Mouse (Mus musculus): ENCODE data around the gene Krt78.

Gene Krt78

DNA sequence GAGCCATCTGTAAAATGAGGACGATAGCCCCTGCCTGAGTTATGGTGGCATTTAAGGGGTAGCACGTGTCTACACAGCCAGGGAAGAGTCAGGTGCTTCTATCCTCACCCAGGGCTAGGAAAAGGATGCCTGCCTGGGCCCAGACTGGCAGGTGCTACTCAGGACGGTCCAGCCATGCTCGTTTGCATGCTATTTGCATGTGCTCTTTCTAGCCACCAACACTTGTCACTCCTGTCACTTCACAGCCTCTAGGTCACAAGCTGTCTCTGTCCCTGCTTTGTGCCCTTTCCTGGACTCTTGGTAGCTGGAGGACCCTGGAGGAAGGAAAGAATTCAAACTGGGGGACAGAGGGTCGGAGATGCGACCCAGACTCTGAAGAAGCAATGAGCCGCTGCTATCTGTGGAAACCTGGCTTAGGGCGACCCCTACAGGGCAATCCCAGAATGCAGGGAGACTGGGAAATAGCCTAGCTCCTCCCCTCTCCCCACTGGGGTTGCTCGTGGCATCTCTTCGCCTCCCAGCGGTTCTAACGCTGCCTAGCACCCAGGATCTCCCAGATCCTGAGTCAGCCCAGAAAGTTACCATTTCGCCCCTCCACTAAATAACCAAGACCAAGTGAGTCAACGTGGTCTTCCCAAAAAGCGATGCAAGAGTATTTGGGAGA lies 19.5 kb upstream of the Krt78 start:
- CTCF ChIA-PET, result interaction anchor here (1.2 kb wide), 1 partner anchor 11 kb away, joined by 3 read pairs; no protein-coding TSS in a partner anchor

- CTCF ChIA-PET, result no interaction called here
Measured at GRCm38 (mm10) chr15:101970536-101970935, 16.4 kb upstream of the Krt78 start.

GRCm38 (mm10) chr15:101966808-101967207 lies 12.7 kb upstream of the Krt78 start:
- CTCF ChIA-PET, result no interaction called here

DNA sequence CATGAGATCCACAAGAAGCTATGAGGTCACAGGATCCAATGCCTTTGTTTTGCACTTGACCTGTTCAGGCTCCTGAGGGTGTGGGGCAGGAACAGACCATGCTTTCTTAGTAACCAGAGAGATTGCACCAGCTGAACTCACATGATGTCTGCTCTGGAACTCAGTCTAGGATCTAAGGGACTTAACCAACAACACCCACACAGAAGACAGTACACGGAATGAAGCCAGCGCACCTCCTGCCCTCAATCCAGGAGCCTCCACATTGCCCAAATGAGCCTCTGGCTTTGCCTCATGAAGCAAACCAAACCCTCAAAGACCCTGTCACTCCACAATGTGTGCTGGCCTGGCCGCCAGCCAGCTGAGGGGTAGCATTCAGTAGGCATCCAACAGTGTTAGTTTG lies 4.8 kb upstream of the Krt78 start:
- CTCF ChIA-PET, result interaction anchor here (0.6 kb wide), 1 partner anchor 1007 kb away, joined by 5 read pairs; no protein-coding TSS in a partner anchor

DNA sequence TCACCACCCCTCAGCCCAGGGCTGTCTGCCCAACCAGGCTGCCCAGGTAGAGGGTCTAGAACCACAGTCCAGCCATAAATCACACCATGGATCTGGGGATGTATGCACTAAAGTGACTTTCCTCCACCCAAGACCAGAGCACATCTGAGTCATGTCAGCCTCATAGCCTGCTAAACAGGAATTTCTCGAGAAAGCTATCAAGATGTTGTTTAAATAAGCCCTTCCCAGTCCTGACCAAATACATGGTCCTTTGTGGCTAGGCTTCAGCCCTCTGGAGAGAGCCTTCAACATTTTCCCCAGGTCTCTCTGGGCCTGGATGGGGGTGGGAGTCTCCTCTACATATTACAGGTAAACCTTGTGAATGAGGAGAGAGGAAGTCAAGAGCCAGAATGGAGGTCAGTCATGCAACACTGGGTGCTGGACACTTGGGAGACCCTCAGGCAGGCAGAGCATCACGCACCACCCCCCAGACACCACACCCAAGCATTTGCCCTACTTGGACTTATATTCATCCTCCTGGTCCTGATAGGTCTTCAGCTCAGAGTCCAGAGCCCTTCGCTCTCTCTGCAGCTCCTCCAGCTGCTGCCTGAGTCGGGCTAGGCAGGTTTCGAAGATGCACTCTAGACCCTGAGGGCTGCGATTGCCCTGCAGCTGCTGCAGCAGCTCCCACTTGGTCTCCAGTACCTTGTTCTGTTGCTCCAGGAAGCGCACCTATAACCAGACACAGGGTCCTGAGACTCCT lies 1.2 kb downstream of the Krt78 start:
- CTCF ChIA-PET, result no interaction called here

DNA sequence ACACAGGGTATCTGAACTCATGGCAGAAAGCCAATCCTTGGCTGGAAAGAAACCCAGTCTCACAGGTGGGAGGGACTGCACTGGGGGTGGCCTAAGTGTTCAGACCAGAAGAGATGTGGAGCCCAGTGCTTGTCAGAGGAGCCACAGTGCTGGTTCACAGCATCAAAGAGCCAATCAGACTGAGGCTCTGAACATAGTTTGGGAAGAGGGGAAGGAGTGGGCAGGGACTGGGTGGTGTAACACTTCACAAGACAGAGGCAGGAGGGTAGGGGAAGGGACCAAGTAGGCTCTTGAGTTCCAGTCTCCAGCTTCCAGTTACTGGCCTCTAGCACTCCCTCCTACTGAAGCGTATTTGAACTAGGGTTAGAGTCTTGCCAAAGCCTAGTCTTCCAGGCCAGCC lies 8.7 kb downstream of the Krt78 start:
- CTCF ChIA-PET, result no interaction called here

- CTCF ChIA-PET, result no interaction called here
Measured at GRCm38 (mm10) chr15:101941948-101942347, 12.1 kb downstream of the Krt78 start.

DNA sequence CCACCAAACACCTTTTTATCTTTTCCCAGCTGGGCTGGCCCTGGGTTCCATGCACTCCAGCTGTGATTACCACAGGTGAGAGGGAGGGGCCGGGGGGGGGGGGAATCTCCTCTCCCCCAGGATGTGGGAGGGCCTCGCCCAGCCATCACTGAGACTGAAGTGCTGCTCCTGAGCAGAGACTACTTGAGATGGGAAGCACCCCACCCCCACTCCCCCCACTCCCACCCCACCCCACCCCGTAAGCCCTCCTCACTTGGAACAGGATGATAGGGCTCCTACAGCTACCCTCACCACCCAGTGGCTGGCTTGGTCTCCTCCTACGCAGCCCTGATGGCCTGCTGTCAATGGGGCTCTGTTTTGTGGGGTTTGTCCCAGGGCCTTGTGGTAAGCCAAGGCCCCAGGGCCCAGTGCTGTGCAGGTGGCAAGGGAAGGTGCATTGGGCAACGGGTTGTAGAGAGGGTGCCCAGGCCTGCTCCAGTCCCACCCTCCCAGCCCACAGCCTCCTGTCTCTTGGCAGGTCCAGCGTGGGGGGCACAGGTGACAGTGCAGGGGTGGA lies 13.7 kb downstream of the Krt78 start, which contains the start of gene Krt79:
Gene Krt79, minus strand, starts transcription at position 51 of the 556 bp plus-strand sequence.
- CTCF ChIA-PET, result no interaction called here

DNA sequence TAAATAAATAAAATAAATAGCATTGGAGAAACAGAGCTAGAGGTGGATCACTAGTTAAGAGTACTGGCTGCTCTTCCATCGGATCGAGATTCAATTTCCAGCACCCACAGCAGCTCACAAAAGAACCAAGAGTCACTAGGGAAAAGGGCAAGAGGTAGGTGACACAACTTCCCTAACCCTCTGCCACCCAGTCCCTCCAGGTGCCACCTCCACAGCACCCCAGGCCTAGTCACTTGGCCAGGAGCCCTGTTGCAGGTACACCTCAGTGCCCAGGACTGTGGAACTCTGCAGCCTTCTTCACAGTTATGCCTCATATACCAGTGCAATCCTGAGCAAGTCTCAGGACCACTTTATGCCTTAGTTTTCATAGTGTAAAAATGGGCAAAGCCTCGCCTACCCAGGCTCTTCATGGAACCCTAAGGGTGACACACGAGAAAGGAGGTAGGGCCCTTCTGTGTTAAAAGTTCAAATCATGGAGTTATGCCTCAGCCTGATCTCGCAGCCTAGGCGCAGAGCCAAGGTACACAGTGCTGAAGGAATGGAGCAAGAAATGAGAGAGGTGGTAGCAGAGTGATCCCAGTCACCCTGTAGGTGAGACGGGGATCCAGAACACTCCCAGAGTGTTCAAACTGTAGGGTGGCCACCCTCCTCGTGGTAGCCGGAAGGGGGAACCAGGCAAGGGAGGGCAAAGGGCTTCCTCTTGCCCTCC lies 15.3 kb downstream of the Krt78 start:
- CTCF ChIA-PET, result no interaction called here

GRCm38 (mm10) chr15:101933024-101933423 lies 21.1 kb downstream of the Krt78 start:
- CTCF ChIA-PET, result no interaction called here

GRCm38 (mm10) chr15:101929666-101930065 lies 24.4 kb downstream of the Krt78 start:
- CTCF ChIA-PET, result no interaction called here

DNA sequence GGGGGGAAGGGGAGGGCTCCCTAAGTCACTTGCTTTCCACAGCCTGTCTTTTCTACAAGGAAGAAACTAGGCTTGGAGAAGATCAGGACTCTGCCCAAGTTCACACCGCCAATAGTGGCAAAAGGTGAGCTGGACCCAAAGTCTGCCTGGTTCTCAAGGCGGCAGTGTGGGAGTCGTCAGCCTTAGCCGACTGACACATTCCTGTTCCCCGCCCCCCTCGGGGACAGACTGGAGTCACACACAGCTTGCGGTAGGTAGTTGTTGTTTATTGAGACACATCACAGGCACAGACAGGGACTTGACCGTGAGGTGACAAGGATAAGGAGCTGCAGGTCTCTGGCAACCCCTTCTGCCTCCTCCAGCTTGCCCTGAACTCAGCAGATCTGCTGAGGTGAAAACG lies 25.0 kb downstream of the Krt78 start:
- CTCF ChIA-PET, result no interaction called here

DNA sequence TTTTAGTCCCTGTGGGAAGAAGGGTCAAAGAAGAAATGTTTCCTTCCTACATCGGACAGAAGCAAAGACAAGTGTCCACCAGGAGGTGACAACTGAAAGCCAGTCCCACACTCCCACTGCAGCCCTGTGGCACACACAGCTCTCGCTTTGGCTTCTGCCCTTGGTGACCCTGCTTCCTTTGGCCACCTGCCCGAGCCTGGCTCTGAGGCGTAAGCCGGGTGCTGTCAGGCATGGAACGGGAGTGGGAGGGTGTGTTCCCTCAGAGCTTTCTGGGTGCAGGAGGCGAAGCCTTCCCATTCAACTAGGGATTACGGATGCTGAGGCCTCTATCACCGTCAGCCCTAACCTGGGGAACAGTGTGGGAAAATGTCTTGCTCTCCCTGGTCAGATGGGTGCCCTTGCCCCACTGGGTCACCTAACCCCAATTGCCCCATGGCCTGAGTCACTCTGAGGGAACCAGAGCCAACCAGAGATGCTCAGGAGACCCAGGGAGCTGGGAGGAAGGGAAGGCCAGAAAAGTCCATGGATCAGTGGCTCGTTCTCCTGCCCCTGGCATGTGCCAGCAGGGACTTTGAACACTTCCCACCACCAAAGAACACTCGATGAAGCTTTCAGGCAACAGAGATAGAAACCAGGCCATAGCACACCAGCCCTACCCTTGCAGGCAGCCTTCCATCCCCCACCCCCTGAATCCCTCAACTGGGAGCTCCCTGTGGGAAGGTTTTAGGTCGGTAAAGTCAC lies 26.6 kb downstream of the Krt78 start:
- CTCF ChIA-PET, result no interaction called here

DNA sequence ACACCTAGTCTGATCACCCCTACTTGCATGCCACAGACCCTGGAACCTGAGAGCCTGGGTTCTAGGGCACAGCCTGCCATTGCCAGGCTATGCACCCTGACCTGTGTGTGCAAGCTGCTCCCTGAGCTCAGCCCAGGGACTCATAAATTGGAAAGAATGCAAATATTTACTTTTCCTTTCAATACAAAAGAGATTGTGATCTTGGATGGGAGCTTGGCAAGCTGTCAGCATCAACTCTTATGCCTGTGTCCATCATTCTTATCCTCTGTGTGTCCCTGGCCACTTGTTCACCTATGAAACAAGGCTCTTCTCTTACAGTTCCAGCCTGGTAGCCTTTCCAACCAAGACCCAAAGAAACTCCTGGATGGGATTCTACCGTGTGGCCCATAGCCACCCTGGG lies 29.0 kb downstream of the Krt78 start:
- CTCF ChIA-PET, result no interaction called here

DNA sequence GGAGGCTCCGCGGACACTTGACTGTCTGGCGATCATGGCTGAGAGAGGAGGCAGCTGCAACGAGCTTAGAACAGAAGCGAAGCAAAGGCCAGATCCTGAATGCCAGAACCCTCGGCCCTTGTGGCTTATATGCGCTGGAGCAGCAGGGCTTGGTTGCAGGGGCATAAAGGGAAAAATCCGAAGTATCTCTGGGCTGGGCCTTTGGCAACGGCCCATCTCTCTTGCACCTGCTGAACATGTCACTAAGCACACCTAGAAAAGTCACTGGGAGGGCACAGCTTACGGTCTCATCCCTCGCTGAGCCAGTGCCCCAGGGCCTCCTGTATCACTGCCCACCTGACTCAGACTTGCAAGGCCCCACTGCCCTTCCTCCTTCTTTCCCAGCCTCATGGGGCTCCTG lies 29.5 kb downstream of the Krt78 start, which contains the start of gene Krt4:
Gene Krt4, minus strand, starts transcription at position 101 of the 400 bp plus-strand sequence.
- CTCF ChIA-PET, result no interaction called here

DNA sequence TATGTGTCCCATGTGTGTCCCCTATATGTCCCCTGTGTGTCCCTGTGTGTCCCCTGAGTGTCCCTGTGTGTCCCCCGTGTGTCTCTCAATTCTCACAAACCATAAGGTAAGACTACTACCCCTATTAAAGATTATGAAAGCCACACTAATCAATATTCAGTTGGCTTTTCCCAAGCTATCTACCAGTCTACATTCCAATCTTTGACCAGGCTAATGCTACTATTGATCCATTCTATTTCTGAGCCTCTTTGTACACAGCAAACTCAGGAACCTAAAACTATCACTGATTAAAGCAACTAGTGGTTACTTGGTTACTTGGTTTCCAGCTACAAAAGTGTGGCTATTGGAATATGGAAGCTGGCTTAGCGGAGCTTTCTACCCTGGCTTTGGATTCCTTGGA lies 31.8 kb downstream of the Krt78 start:
- CTCF ChIA-PET, result no interaction called here

DNA sequence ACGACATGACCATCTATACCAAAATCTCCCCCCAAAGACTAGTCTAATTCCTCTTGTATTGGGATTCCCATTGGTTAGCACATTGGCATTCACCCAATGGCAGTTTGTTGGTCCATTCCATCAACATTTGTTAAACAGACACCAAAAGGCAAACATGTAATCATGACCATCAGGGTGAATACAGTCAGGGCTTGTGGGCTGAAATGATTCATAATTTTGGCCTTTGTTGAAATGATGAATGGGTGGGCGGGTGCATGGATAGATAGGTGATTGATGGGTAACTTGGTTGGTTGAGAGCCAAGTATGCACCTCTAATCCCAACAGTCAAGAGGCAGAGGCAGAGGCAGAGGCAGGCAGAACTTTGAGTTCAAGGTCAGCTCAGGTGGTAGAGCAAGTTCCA lies 38.0 kb downstream of the Krt78 start:
- CTCF ChIA-PET, result no interaction called here

GRCm38 (mm10) chr15:101904849-101905248 lies 49.2 kb downstream of the Krt78 start:
- CTCF ChIA-PET, result no interaction called here

DNA sequence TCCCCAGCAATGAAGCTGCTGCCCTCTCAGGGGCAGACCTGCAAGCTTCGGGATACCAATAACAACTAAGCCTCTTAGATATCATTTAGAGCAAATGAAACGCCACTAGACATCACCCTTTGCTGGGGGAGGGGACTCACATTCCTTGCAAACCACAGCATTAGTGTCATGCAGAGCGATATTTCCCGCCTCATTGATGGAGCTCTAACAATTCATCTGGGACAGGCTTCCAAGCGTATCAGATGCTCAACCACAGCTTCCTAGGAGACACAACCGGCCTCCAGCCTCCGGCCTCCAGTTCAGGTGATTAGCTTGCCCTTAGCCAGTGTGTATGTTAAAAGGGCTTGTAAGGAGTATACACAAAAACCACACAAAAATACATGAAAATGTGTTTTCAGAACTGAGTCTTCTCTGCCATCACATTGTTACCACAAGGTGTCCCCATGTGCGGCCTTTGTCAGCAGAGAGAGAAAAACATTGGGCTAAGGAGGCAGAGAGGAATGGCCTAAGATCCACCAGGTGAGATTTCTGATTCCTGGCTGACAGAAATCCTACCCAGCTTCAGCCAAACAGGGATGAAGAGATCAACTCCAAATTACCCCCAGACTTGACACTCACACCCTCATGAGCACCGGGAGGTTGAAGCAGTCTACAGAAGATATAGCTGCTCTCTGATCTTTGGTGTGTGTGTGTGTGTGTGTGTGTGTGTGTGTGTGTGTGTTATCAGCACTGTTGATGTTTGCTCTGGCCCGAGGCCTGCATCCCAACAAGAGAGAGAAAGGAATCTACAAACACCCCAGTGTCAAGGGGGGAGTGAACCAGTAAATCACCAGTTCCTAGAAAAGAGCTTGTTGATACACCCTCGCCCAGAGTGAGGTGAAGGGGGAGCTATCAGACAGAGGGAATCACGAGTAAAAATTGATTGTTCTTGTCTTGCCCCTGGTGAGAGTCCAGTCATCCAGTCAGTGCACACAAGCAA lies 51.6 kb downstream of the Krt78 start:
- CTCF ChIA-PET, result interaction anchor here (0.6 kb wide), 2 partner anchors 13 to 126 kb away, joined by 5 read pairs; no protein-coding TSS in a partner anchor

Measured in spleen, embryonic (tissue).